Mouse (Mus musculus): Measurements from ENCODE around the gene Stat2.
"Not testable (repeated sequence)": the region's sequence is repeated elsewhere in the genome, so short reads cannot be mapped to it uniquely, and the experiment has no call there.

The Stat2 gene

DNA sequence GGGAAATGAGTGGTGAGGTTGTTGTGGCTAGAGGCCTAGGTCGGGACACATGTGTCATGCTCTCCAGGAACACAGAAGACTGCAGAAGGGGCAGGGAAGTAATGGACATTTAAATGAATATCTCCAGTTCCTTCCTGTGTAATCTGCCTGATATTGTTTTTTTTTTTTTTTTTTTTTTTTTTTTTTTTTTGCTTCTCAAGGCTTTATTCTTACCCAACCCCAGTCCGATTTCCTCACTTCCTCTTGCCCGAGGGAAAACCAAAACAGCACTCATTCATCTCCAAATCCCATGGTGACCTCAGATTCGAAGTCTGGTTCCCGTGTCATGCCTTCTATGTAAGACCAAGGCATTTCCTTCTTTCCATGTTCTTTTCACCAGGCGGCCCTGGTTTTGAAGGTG lies 27.9 kb downstream of the Stat2 start:
- DNase-seq (ENCODE audit: low spot score): no peak

DNA sequence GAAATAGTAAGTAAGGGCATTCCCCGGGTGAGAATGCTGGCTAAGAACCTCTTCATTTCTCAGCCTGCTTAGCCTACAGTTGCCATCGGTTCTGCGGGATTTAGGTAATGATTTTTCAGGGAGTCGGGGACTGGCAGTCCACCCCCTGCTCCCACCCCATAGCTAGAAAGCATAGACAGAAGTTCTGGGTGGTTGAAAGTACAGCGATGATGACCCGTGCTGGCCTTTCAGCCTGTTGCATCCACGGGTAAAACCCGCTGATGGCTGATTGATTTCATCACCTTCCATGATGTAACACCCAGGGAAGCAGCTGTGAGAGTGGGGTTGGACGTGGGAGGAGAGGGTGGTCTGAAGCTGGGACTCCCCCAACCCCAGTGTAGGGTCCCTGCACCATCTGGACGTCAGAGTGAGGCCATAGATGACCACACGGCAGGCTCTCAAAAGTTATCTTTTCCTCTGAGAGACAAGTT lies 28.4 kb downstream of the Stat2 start, which contains the start of gene Il23a:
Il23a (minus strand) TSS at position 51 of the 470 bp plus-strand sequence.
- DNase-seq (ENCODE audit: low spot score): no peak

DNA sequence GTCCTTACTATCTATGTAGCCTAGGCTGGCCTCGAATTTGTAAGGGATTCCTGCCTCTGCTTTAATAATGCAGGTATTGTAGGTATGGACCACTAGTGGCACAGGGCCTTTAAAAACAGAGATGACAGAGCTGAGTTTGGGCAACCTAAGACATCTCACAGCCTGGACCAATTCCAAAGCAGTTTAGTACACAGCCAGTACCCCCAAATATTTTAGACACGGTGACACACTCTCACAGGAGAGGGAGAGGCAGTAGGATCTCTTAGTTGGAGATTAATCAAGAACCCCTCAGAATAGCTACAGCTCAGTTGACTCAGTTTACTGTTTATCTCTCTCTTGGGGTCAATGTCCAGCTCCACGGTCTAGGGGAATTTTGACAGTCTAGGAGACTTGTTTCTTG lies 32.0 kb downstream of the Stat2 start:
- no peak for DNase-seq (ENCODE audit: low spot score)

GRCm38 (mm10) chr10:128302785-128303125 lies 32.4 kb downstream of the Stat2 start:
- no peak for DNase-seq (ENCODE audit: low spot score)

DNA sequence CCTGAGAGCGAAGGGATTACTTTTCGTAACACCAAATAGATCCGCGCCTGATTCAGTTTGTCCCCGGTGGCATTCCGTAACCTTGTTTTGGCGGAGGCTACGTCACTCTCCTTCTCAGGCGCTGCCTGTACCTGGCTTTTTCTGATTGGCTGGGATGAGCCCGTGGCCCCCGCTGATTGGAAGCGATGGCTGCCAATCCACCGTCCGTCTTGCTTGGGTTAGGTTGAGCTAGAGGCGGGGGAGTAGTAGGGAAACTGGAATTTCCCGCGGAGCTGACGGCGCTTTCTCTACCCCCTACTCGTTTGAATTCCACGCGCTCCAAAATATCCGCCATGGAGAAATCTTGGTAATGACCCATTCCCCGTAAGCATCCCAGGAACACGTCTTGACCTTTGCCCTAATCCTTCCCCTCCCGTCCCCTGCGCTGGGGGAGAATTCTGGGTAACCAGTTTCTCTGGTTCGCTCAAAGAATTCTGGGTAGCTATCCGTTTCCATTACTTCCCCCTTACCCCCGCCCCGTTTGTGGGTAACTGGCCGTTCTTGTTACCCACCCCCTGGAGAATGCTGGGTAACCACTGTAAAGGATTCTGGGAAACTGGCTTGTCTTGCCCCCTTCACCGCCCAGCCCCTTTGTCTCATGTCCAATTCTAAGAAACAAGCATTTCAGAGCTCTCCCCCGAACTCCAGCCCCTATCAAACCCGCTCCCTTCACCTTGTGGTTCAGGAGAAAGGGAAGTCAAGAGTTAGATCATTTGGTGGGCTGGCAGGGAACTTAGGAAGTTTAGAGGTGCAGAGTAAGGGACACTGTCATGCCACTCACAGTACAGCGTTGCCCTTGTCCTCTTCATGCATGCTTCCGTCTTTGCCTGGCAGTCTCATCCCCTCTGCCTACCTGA lies 33.0 kb downstream of the Stat2 start, which contains the start of gene Pan2:
Pan2 (plus strand) TSS at position 210 of the 896 bp plus-strand sequence.
- DNase-seq (ENCODE audit: low spot score): peak; percentile 100

DNA sequence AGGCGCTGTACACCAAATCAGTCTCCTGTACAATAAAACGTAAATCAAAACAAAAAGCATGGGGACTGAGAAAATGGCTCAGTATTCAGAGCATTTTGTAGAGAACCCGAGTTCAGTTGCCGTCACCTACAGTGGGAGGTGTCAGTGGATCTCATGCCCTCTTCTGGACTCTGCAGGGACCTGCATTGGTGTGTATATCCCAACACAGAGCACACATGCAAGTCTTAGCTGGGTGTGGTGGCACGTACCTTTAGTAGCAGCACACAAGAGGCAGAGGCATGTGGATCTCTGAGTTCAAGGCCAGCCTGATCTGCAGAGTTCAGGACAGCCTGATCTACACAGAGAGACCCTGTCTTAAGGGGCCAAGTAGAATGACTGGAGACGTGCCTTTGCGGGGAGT lies 39.3 kb downstream of the Stat2 start:
- no peak for DNase-seq (ENCODE audit: low spot score)

DNA sequence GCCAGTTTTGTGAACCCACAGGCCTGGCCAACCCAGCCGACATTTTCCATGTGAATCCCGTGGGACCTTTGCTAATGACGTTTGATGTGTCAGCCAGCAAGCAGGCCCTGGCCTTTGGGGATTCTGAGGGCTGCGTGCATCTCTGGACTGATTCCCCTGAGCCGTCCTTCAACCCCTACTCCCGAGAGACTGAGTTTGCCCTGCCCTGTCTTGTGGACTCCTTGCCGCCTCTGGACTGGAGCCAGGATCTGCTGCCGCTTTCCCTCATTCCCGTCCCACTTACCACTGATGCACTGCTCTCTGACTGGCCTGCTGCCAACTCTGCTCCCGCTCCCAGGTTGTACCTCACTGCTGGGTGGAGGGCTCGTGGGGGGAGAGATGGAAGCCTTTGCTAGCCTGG lies 39.8 kb downstream of the Stat2 start:
- no peak for DNase-seq (ENCODE audit: low spot score)

DNA sequence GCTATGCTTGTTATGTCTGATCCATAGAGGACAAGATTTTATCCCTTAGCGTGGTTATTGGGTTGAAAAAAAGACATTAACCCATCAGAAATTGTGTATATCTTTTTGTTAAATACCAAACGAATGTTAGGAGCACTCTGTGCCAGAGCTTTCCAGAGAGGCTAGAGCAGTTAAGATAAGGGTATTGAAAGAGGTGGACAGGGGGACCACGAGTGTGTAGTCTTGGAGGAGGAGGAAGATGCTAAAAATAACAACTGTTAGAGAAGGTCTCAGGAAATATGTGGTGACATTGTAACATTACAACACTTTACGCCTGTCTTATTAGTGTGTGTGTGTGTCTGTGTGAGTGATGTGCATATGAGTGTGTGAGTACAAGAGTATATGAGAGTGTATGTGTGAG lies 40.5 kb downstream of the Stat2 start:
- DNase-seq (ENCODE audit: low spot score): no peak

- no peak for DNase-seq (ENCODE audit: low spot score)
Measured at GRCm38 (mm10) chr10:128315578-128315977, 45.2 kb downstream of the Stat2 start.

- DNase-seq (ENCODE audit: low spot score): no peak
Measured at GRCm38 (mm10) chr10:128321641-128322040, 51.3 kb downstream of the Stat2 start.

- peak; percentile 77 for DNase-seq (ENCODE audit: low spot score)
Measured at GRCm38 (mm10) chr10:128322141-128323108, 52.1 kb downstream of the Stat2 start, which contains the start of gene Cnpy2. Cnpy2 (plus strand) TSS chr10:128322459.

- DNase-seq (ENCODE audit: low spot score): no peak
Measured at GRCm38 (mm10) chr10:128323516-128323915, 53.2 kb downstream of the Stat2 start.

- no peak for DNase-seq (ENCODE audit: low spot score)
Measured at GRCm38 (mm10) chr10:128326825-128327224, 56.5 kb downstream of the Stat2 start.

DNA sequence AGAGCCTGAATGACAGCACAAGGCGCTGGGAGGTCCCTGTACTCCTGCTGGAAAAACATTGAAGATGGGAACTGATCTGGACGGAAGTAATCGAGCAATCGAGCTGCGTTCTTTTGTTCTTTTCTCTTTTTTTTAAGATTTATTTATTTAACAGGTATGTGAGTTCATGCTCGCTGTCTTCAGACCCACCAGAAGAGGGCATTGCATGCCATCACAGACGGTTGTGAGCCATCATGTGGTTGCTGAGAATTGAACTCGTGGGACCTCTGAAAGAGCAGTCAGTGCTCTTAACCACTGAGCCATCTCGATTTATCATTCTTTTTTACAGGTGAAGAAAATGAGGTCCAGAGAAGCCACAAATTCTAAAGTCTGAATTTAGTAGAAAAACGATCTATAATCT lies 57.3 kb downstream of the Stat2 start:
- DNase-seq (ENCODE audit: low spot score): no peak

GRCm38 (mm10) chr10:128332358-128333249 lies 62.2 kb downstream of the Stat2 start:
- DNase-seq (ENCODE audit: low spot score): not testable (repeated sequence)

DNA sequence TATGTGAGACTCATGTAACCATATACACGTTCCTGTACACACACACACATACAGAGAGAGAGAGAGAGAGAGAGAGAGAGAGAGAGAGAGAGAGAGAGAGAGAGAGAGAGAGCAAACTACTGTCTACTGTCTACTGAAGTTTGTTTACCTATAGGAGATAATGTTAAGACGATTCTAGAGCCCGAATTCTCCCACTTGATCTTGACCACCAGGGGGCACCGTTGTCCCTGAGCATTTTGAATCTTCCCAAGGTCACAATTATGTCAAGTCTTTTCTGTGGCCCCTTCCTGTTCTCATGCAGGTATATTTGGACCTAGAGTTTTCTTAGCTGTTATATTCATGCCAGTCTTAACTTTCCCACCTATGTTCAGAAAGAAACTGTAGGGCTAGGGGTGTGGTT lies 65.2 kb downstream of the Stat2 start:
- peak; percentile 51 for DNase-seq (ENCODE audit: low spot score)

GRCm38 (mm10) chr10:128336195-128336594 lies 65.8 kb downstream of the Stat2 start:
- no peak for DNase-seq (ENCODE audit: low spot score)

DNA sequence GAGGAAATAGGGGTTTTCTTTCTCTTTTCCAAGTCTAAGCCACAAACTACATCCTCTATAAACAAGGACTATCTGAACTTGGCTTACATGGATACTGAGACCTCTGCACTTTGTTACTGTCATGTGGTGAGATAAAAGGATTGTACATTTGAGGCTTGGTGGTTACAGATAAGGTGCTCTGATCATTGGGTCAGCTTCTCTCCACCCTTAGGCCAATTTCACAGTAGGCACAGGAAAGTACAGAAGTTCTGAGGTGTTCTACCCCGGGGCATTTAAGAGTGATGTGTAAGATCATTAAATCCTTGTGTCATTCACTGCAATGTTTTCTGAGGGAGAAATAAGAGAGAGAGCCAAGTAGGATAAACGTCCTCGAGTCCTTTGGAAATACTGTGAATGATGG lies 66.2 kb downstream of the Stat2 start:
- no peak for DNase-seq (ENCODE audit: low spot score)

DNA sequence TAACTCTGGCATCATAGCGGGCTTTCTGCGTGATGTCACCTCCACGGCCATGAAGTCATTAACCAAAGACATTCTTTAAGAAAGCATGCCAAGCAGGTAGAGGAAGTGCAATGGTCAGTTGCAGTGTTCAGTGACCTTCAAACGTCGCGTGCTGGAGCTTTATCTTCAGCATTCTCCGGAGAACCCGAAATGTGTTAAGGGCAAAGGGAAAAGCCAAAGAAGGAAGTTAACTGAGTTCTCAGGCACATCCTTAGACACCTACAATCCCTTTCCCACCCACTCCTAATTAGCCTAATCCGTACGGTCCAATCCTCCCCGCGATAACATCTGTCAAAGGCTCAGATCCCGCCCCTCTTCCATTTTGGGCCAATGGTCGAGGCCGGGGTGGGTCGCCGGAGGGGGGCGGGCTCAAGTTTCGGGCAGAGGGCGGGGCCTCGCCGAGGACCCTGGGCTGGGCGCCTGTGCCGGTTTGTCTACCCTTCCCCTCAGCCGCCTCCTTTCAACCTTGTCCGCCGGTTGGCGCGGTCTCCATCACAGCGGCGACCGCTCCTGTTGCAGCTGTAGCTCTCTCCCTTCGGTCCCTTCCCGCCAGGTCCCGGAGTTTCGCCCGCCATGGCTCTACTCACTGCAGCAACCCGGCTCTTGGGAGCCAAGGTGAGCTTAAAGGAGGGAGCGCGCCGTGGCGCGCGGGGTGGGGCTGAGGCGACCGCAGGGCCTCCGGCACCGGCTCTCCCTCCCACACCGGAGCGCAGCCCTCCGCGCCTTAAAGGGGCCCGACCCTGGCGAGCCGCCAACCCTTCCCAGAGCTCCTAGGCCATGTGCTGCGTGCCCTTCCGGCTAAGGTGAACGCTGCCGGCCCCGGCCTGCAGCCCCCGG lies 67.2 kb downstream of the Stat2 start, which contains the start of gene Cs:
Cs (plus strand) TSS at position 429 of the 876 bp plus-strand sequence.
- peak; percentile 97 for DNase-seq (ENCODE audit: low spot score)

- no peak for DNase-seq (ENCODE audit: low spot score)
Measured at GRCm38 (mm10) chr10:128338415-128338814, 68.1 kb downstream of the Stat2 start.
